Mouse (Mus musculus): Measurements from ENCODE around the gene Golm1.
"Not testable (repeated sequence)": the region's sequence is repeated elsewhere in the genome, so short reads cannot be mapped to it uniquely, and the experiment has no call there.

GRCm38 (mm10) chr13:59592058-59592457, 83.6 kb downstream of the Golm1 start:
- not testable (repeated sequence) for TF ChIP-seq CTCF, EP300 (IDR thresholded peaks at IDR 0.05)
